Mouse (Mus musculus) kidney, postnatal 0 days (tissue): Measurements from ENCODE around the gene Rbbp5. TPM values are rescaled to one million over a fixed set of nuclear protein-coding genes. Genes with fewer than 3 reads are reported as not detected.

Experiments
- ATAC-seq: fragments of 200-750 bp; cut with Nextera tagmentation; replicated peaks from 2 replicates; pipeline ENCODE4 v1.8.0; 2017; ENCODE audit warnings: low read depth, moderate number of reproducible peaks, moderate TSS enrichment, moderate library complexity; ENCODE audit not compliant: low FRiP score
- DNase-seq: peaks from one replicate; pipeline ENCODE4 v3.0.0-alpha.2; 2016; ENCODE audit warnings: low spot score
- H3K27ac ChIP-seq: fragments of 300-500 bp; sonication (generic); 2 replicates; pipeline ENCODE4 v1.5.1; 2014; ENCODE audit warnings: mild to moderate bottlenecking
- H3K27me3 ChIP-seq: fragments of 300-500 bp; sonication (generic); 2 replicates; pipeline ENCODE4 v1.6.1; 2014; ENCODE audit warnings: low read length, mixed read lengths; ENCODE audit not compliant: insufficient read depth
- H3K36me3 ChIP-seq: fragments of 300-500 bp; sonication (generic); 2 replicates; pipeline ENCODE4 v1.6.1; 2014; ENCODE audit warnings: low read length, mixed read lengths; ENCODE audit not compliant: insufficient read depth
- H3K4me1 ChIP-seq: fragments of 300-500 bp; sonication (generic); replicated peaks from 2 replicates; pipeline ENCODE4 v1.6.1; 2014; ENCODE audit warnings: antibody characterized with exemption, low read length, mixed read lengths; ENCODE audit not compliant: insufficient read depth
- H3K4me2 ChIP-seq: fragments of 300-500 bp; sonication (generic); 2 replicates; pipeline ENCODE4 v1.6.1; 2014; ENCODE audit warnings: mild to moderate bottlenecking, low read length, moderate library complexity, mixed read lengths
- H3K4me3 ChIP-seq: fragments of 300-500 bp; sonication (generic); replicated peaks from 2 replicates; pipeline ENCODE4 v1.5.1; 2014; ENCODE audit warnings: low read depth, low read length
- H3K9ac ChIP-seq: fragments of 300-500 bp; sonication (generic); 2 replicates; pipeline ENCODE4 v1.6.1; 2014; ENCODE audit warnings: low read depth, low read length
- H3K9me3 ChIP-seq: fragments of 300-500 bp; sonication (generic); replicated peaks from 2 replicates; pipeline ENCODE4 v1.6.1; 2016; ENCODE audit warnings: low read length, inconsistent platforms, mixed read lengths
- CTCF ChIP-seq: IDR thresholded peaks from 2 replicates; pipeline ENCODE4 v1.5.1; 2016; ENCODE audit warnings: antibody characterized with exemption, low read depth, mild to moderate bottlenecking, moderate library complexity
- WGBS: fragments of 180-500 bp; shearing (Covaris S2); extraction: QIAGEN DNeasy Blood & Tissue Kit; methylation state at CpG from one replicate; pipeline ENCODE4 v1.1.7; 2014; 5-methylcytosine and 5-hydroxymethylcytosine counted together
- polyA plus RNA-seq: library from polyadenylated mRNA; unstranded; fragments of >200 nt; fragmentation: Nextera tagmentation; extraction: Ambion mirVana; gene quantifications from 2 replicates; pipeline ENCODE4 v1.2.1, GENCODE M21; 2015

The Rbbp5 gene
- polyA plus RNA-seq, 1 experiment from 2014 or later: 29.7 TPM

- Histone ChIP-seq H3K4me3 (no peak overlapping the region), H3K27ac (no peak overlapping the region), H3K9ac (no peak overlapping the region), H3K36me3 (no peaks in the 10 kb centered on the region), H3K4me1 (peaks cover 3% of the 10 kb centered on the region; the same call in 1 of the 2 replicates), H3K9me3 (no peaks in the 10 kb centered on the region), H3K27me3 (no peaks in the 10 kb centered on the region), H3K4me2 (no peak overlapping the region)
- no peak for TF ChIP-seq CTCF
- 87% methylated on average over 3 of the region's 3 CpGs for WGBS
- DNase-seq (no peak), ATAC-seq (no peak)
Observed at GRCm38 (mm10) chr1:132483234-132483633, 6.1 kb downstream of the Rbbp5 start.

DNA sequence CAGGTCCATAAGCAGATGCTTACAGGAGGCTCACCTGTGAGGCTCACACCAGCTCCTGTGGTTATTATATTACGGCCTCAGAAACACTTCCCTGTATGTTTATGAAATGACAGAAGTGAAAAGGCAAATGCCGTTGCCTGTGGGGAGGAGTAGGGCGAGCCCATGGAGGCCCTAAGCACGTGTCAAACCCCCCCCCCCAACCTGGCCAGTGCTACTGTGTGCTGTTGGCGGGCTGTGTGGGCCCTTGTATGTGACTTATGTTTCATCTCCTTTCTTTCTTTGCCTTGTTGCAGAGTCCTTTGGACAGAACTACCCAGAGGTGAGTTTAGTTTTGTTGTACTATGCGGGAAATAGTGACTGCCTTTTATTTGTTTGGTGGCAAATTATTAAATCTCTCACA is 6.6 kb downstream of the Rbbp5 start:
- no peaks in the 10 kb centered on the region for H3K27me3 ChIP-seq
- WGBS: 87% methylated on average over 6 of the region's 6 CpGs
- no peaks in the 10 kb centered on the region for H3K4me1 ChIP-seq
- H3K36me3 ChIP-seq: 0 out of 2 replicates have a peak, but pooled peaks cover under 1% of the 10 kb centered on the region
- no peak overlapping the region for H3K4me2 ChIP-seq
- ATAC-seq (no peak), DNase-seq (no peak)
- H3K9me3 ChIP-seq: no peaks in the 10 kb centered on the region
- no peak overlapping the region for H3K9ac ChIP-seq
- no peak overlapping the region for H3K27ac ChIP-seq
- H3K4me3 ChIP-seq: no peak overlapping the region
- TF ChIP-seq CTCF: no peak

DNA sequence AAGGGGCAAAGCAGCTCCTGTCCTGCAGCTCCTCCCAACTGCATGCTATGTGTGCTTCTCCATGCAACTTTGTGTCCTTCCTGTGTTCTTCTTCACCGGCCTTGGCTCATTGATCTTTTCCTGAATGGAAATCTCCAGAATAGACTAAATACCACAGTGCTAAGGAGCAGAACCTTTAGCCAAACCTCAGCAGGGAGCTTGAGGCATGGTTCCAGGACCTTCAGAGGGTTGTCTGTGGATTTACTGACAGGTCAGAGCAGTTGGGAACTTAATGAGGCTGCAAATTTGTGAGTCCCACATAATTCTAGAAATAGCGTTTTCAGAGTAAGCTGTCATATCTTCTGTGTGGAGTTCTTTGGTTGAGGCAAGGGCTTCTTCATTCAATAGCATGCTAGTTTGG is 23.4 kb downstream of the Rbbp5 start:
- TF ChIP-seq CTCF: no peak
- no peaks in the 10 kb centered on the region for H3K27me3 ChIP-seq
- H3K9ac ChIP-seq: no peak overlapping the region
- peaks cover 71% of the 10 kb centered on the region for H3K36me3 ChIP-seq
- DNase-seq (no peak), ATAC-seq (no peak)
- H3K4me1 ChIP-seq: no peaks in the 10 kb centered on the region
- no peaks in the 10 kb centered on the region for H3K9me3 ChIP-seq
- H3K27ac ChIP-seq: no peak overlapping the region
- WGBS: 90% methylated on average over 2 of the region's 2 CpGs
- no peak overlapping the region for H3K4me3 ChIP-seq
- no peak overlapping the region for H3K4me2 ChIP-seq

- no peak overlapping the region for H3K4me3 ChIP-seq
- no peak overlapping the region for H3K27ac ChIP-seq
- H3K4me2 ChIP-seq: no peak overlapping the region
- no peak overlapping the region for H3K9ac ChIP-seq
- ATAC-seq (no peak), DNase-seq (no peak)
- H3K27me3 ChIP-seq: no peaks in the 10 kb centered on the region
- H3K36me3 ChIP-seq: peaks cover 62% of the 10 kb centered on the region
- WGBS: 96% methylated on average over 5 of the region's 5 CpGs
- TF ChIP-seq CTCF: no peak
- no peaks in the 10 kb centered on the region for H3K4me1 ChIP-seq
- H3K9me3 ChIP-seq: no peaks in the 10 kb centered on the region
Observed at GRCm38 (mm10) chr1:132505155-132505554, 28.0 kb downstream of the Rbbp5 start.

- no peak within 1 kb of the TSS for H3K9ac ChIP-seq
- 97% methylated on average over 7 of the region's 7 CpGs for WGBS
- peaks cover 53% of the 10 kb centered on the region for H3K36me3 ChIP-seq
Observed at GRCm38 (mm10) chr1:132506058-132506457, 28.9 kb downstream of the Rbbp5 start, which contains the start of gene Tmem81. Gene Tmem81, plus strand, starts transcription at chr1:132506230.

GRCm38 (mm10) chr1:132506656-132507055 is 29.5 kb downstream of the Rbbp5 start:
- Histone ChIP-seq H3K27me3 (no peaks in the 10 kb centered on the region), H3K27ac (no peak overlapping the region), H3K4me3 (no peak overlapping the region), H3K9ac (no peak overlapping the region), H3K36me3 (peaks cover 47% of the 10 kb centered on the region), H3K9me3 (no peaks in the 10 kb centered on the region), H3K4me2 (no peak overlapping the region), H3K4me1 (no peaks in the 10 kb centered on the region)
- ATAC-seq (no peak), DNase-seq (no peak)
- WGBS: 93% methylated on average over 7 of the region's 7 CpGs
- TF ChIP-seq CTCF: no peak

More at GRCm38 (mm10) chr1:132506058-132506457, 28.9 kb downstream of the Rbbp5 start, which contains the start of gene Tmem81:
- H3K27me3 ChIP-seq: no peaks in the 10 kb centered on the region
- TF ChIP-seq CTCF: no peak
- no peak for ATAC-seq
- H3K9me3 ChIP-seq: no peaks in the 10 kb centered on the region
- no peak within 1 kb of the TSS for H3K4me3 ChIP-seq
- no peaks in the 10 kb centered on the region for H3K4me1 ChIP-seq
- no peak for DNase-seq
- H3K4me2 ChIP-seq: no peak within 1 kb of the TSS
- H3K27ac ChIP-seq: no peak within 1 kb of the TSS

GRCm38 (mm10) chr1:132509771-132510170 is 32.6 kb downstream of the Rbbp5 start:
- Histone ChIP-seq H3K9me3 (no peaks in the 10 kb centered on the region), H3K4me3 (no peak overlapping the region), H3K27me3 (no peaks in the 10 kb centered on the region), H3K36me3 (peaks cover 27% of the 10 kb centered on the region), H3K4me1 (no peaks in the 10 kb centered on the region), H3K9ac (no peak overlapping the region), H3K4me2 (no peak overlapping the region), H3K27ac (no peak overlapping the region)
- 85% methylated on average over 5 of the region's 5 CpGs for WGBS
- no peak for DNase-seq
- no peak for ATAC-seq
- TF ChIP-seq CTCF: no peak
